Mouse (Mus musculus): Measurements from ENCODE around the gene Mpv17l. TPM values are rescaled to one million over a fixed set of nuclear protein-coding genes. Genes with fewer than 3 reads are reported as not detected.
"Not testable (repeated sequence)": the region's sequence is repeated elsewhere in the genome, so short reads cannot be mapped to it uniquely, and the experiment has no call there.

The Mpv17l gene
- total RNA-seq (2021) (10 to 100 TPM; 10.5 to 12.3 TPM), polyA plus RNA-seq (2012; rRNA removed) (7.2 and 7.5 TPM in 2 replicates)
- long read RNA-seq, partial matches to known transcripts: 0 of 6 reads
- long read RNA-seq, other reads (novel, unspliced or antisense): 2 of 6 reads

GRCm38 (mm10) chr16:13902888-13903483 is at the start of gene Mpv17l, which contains the start of gene Pdxdc1:
TSS of gene Mpv17l (plus strand) at chr16:13903161.
TSS of gene Pdxdc1 (minus strand) at chr16:13903131.
- peak; percentile 100 for DNase-seq

DNA sequence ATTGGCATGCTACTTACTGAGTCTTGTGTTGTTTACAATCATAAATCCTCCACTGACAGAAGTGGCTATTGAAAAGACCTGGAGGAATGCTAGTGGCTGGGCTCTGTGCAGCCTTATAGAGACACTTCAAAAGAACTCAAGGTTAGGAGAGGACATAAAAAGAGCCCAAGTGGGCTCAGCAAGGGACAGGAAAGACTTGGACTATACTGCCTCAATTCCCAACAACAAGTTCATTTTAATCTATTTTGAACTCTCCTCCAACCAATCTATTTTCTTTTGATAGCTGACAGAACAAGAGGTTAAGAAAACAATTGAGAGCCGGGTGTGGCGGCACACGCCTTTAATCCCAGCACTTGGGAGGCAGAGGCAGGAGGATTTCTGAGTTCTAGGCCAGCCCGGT is 49.1 kb upstream of the Mpv17l start:
- no peak for DNase-seq

GRCm38 (mm10) chr16:13866076-13866475 is 36.9 kb upstream of the Mpv17l start:
- no peak for DNase-seq

- DNase-seq: no peak
Measured at GRCm38 (mm10) chr16:13866616-13867015, 36.3 kb upstream of the Mpv17l start.

GRCm38 (mm10) chr16:13867406-13867805 is 35.6 kb upstream of the Mpv17l start:
- not testable (repeated sequence) for DNase-seq

DNA sequence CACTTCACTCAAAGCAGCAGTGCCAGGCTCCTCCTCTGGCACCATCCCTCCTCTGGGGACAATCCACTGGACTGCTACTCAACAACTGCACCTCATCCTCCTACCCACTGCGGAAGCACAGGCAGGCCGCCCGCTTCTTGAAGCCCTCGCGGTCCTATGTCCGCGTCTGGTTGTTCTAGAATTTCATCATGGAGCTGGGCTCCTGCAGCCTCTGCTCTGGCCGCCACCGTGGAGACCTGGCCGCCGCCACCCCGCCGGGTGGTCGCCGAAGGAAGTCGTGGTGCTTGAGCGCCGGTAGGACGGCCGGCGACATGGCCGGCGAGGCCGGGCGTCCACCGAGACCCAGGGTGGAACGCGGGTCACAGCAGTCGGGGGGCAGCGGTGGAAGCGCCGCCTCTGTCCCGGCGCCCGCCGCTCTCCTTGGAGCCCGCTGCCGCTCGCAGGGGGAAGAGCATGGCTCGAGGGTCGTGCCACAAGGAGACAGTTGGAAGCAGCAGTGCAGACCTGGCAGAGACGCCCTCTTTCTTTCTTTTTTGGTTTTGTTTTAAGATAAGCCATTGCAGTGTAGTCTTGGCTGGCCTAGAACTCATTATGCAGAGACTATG is 34.9 kb upstream of the Mpv17l start:
- peak; percentile 17 for DNase-seq

DNA sequence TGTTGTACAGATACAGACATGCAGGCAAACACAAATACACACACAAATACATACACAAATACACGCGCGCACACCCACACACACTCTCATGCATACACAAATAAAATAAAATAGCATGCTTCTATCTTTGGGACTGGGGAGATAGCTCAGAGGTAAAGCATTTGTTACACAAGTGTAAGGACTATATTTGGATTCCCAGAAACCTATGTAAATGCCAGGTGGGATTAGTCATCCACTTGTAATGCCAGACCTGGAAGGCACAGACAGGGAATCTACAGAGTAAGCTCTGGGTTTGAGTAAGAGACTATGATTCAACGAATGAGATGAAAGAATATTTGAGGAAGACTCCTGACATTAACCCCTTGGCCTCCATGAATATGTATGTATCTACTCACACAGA is 27.5 kb upstream of the Mpv17l start:
- DNase-seq: no peak

DNA sequence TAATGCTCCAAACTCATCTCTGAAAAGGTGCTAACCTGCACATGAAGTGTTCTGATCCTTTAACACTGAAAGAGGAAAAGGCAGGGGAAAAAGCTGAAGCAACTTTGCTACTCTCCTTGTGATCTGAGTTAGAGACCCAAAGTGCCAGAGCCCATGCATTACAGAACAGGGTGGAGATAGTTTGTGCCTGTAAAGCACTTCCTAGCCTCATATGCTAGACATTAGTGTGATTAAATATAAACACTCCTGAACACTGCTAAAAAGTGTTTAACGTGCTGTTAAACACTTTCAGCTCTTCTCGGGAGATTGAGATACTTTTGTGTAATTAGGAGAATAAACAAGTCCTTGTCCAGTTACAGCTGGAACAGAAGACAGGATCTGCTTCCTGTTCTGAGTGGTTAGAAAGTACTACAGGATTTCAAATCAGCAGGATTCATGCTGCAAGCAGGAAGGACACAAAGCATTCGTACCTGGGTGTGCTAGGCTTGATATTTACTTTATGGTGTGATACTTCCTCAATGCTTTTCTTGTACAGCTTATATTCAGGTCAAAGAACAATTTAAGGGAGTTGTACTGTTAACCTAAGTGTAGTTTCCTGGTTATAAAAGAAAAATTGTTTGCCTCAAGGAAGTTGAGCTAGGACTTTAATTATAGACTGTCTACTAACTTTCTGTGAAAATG is 19.7 kb upstream of the Mpv17l start:
- no peak for DNase-seq

GRCm38 (mm10) chr16:13890449-13890848 is 12.5 kb upstream of the Mpv17l start:
- DNase-seq: no peak

DNA sequence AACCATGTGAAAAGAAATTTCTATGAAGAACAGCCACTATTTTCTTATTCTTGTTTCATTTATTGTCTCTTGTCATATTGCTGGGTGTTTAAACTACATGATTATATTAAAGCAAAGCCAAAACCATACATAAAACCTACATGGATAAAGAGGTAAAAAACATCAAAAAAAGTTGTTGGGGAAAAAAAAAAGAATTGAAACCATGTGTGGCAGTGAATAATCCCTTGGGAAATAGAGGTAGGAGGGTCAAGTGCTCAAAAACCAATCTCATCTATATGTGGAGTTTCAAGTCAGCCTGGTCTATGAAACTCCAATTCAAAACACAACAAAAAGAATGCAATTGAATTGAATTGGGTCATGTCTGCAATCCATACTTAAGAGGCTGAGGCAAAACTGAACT is 10.1 kb upstream of the Mpv17l start:
- no peak for DNase-seq

DNA sequence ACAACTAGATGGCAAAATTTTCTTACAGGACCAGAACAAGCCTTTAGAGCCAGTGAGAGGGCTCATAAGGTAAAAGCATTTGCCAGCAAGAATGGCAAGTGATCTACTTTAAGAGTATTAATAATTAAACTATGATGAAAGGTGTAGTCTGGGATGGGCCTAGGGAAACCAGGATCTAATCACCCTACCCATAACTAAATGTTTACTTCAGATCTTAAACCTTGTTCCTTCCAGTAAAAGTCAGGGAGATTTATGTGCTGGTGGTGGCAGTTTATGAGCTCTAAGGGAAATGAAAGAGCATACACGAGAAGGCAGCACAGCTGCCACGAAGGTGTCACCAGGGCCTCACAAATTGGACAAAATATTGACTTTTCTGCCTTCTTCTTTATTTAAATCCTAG is 8.9 kb upstream of the Mpv17l start:
- no peak for DNase-seq

DNA sequence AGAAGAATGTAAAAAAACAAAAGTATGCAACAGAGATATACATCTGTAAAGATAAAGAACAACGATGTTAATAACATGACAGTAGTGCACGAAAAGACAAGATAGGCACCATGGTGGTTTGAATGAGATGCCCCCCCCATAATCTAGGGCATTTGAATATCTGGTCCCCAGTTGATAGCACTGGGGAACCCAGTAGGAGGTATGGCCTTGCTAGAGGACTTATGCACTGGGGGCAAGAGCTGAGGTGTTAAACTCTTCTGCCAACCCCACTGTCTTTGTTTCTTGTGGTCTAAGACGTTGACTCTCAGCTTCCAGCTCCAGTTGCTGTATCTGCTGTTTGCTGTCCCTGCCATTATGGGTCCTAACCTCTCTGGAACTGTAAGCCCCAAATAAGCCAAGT is 7.2 kb upstream of the Mpv17l start:
- no peak for DNase-seq

GRCm38 (mm10) chr16:13896357-13896756 is 6.6 kb upstream of the Mpv17l start:
- DNase-seq: no peak

DNA sequence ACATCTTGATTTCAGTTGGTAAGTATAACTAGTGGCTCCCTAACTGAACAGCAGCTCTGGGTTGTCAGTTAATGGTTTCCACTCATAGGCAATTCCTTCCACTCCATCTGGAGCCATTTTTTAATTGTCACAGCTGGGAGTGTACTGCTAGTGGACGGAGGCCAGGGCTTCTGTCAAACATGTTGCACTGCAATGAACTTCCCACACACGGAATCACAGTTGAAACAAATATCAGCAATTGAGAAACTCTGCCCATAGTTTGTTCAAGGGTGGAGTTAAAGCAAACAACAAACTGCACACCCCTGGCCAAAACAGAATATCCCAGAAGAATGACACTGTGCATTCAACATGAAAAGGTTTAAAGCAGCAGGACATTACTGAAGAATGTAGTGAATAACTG is 4.0 kb upstream of the Mpv17l start:
- no peak for DNase-seq

DNA sequence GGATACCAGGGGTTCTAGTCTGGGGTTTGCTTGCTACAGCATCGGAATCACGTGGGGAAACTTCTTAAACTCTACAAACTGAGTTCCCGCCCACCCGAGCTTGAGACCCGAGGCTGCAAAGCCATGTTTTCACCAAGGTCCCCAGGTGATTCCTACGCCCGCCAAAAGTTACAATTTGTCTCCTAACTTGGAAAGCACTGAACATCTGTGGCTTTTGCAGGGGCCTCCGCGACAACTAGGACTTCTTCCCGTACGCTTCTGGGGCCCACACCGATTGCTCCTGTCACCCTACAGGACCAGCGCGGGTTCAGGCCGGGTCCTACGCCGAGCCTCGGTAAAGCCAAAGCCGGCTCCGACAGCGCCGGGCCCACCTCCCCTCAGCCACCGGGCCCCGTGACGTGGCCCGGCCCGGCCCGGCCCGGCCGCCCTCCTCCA is 547 bp upstream of the Mpv17l start:
- DNase-seq: no peak

- DNase-seq: no peak
Measured at GRCm38 (mm10) chr16:13903488-13903887, 527 bp downstream of the Mpv17l start.

- DNase-seq: no peak
Measured at GRCm38 (mm10) chr16:13907297-13907696, 4.3 kb downstream of the Mpv17l start.

- DNase-seq: no peak
Measured at GRCm38 (mm10) chr16:13920093-13920492, 17.1 kb downstream of the Mpv17l start.

- DNase-seq: peak; percentile 27
Measured at GRCm38 (mm10) chr16:13921063-13921462, 18.1 kb downstream of the Mpv17l start.

- DNase-seq: no peak
Measured at GRCm38 (mm10) chr16:13921781-13922180, 18.8 kb downstream of the Mpv17l start.

DNA sequence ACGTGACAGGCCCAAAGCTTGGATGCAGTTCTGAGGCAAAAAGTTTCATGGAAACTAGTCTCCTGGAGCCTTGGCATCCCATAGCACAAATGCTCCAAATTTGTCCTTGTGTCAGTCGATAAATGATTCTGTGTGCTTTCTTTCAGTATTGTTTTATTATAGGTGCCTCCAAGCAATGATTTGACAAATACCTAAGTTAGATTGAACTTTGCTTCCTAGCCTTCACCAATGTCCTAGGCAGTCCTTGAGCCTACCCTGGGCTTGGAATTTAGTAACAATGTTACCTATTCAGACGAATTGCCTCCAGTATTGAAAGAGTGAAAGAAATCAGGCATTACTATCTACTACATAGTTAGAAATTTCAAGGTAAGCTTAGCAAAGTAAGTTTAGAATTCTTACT is 19.5 kb downstream of the Mpv17l start:
- DNase-seq: not testable (repeated sequence)

GRCm38 (mm10) chr16:13922966-13923365 is 20.0 kb downstream of the Mpv17l start:
- not testable (repeated sequence) for DNase-seq

- no peak for DNase-seq
Measured at GRCm38 (mm10) chr16:13927456-13928075, 24.6 kb downstream of the Mpv17l start.

Data from adrenal gland, adult 2 months (tissue).